Mouse (Mus musculus) R1 (cell line): ENCODE measurements around the gene Hist1h4f.
A peak's percentile ranks its signal among the peaks of the same experiment; 100 is the strongest.

Experiments used
- DNase-seq: peaks from one replicate; pipeline ENCODE4 v3.0.0-alpha.2; 2018; ENCODE audit warnings: low read depth, low spot score

The Hist1h4f gene

GRCm38 (mm10) chr13:23551146-23551834, at the start of gene Hist1h4f:
TSS of gene Hist1h4f (minus strand) at chr13:23551648.
- peak; percentile 98 for DNase-seq

- DNase-seq = peak; percentile 76
Measured at GRCm38 (mm10) chr13:23597957-23598356, 46.5 kb upstream of the Hist1h4f start.

GRCm38 (mm10) chr13:23595622-23596372, 44.3 kb upstream of the Hist1h4f start:
- peak; percentile 83 for DNase-seq

GRCm38 (mm10) chr13:23595185-23595584, 43.7 kb upstream of the Hist1h4f start:
- DNase-seq = peak; percentile 55

GRCm38 (mm10) chr13:23593051-23593770, 41.8 kb upstream of the Hist1h4f start:
- DNase-seq = no peak

GRCm38 (mm10) chr13:23592614-23593013, 41.2 kb upstream of the Hist1h4f start:
- DNase-seq = no peak

GRCm38 (mm10) chr13:23591886-23592285, 40.4 kb upstream of the Hist1h4f start:
- peak; percentile 52 for DNase-seq

GRCm38 (mm10) chr13:23591206-23591605, 39.8 kb upstream of the Hist1h4f start:
- DNase-seq = no peak

- peak; percentile 42 for DNase-seq
Measured at GRCm38 (mm10) chr13:23586940-23587225, 35.4 kb upstream of the Hist1h4f start.

GRCm38 (mm10) chr13:23586099-23586939, 34.9 kb upstream of the Hist1h4f start:
- peak; percentile 89 for DNase-seq

- DNase-seq = peak; percentile 96
Measured at GRCm38 (mm10) chr13:23585442-23586098, 34.1 kb upstream of the Hist1h4f start.

GRCm38 (mm10) chr13:23585029-23585441, 33.6 kb upstream of the Hist1h4f start:
- peak; percentile 92 for DNase-seq

GRCm38 (mm10) chr13:23584331-23584730, 32.9 kb upstream of the Hist1h4f start:
- DNase-seq = peak; percentile 64

GRCm38 (mm10) chr13:23583387-23584068, 32.1 kb upstream of the Hist1h4f start:
- DNase-seq = no peak

- DNase-seq = peak; percentile 90
Measured at GRCm38 (mm10) chr13:23582219-23583056, 31.0 kb upstream of the Hist1h4f start.

GRCm38 (mm10) chr13:23581408-23582218, 30.2 kb upstream of the Hist1h4f start, which contains the start of gene Hist1h4d:
TSS of gene Hist1h4d (plus strand) at chr13:23581598.
- DNase-seq = peak; percentile 98

- no peak for DNase-seq
Measured at GRCm38 (mm10) chr13:23577835-23578234, 26.4 kb upstream of the Hist1h4f start.

- DNase-seq = no peak
Measured at GRCm38 (mm10) chr13:23576906-23577639, 25.6 kb upstream of the Hist1h4f start.
